In the genomic region with DNA sequence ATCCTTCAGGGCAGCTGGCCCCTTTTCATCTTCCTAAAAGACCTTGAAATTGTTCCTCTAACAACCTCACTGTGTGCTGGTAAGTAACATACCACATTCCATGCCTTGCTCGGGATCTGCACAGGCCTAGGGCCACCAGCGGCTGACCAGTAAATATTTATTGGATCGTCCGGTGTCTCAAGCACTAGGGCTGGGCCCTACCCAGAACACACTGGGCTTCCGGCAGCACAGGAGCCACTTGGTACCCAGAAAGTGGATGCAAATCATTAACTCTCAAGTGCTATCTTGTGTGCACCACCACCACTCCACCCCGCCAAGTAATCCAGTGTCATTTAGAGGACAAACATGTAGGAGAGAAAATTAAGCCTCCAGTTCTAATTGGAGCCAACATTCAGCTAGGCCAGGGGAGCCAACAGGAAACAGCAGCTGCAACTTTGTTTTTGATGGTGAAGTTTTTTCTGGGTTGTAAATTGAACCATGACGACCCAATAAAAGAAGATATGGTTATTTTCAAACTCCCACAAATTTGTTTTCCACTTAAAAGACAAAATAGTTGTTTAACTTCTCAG, we compare ENCODE assay signal across 11 mouse cellular contexts. TPM values are rescaled to one million over a fixed set of nuclear protein-coding genes. Genes with fewer than 3 reads are reported as not detected.
DNase-seq lines count a peak whose midpoint lies in the region; ATAC-seq lines count a peak whose summit lies in the region.
"Had no signal": no experiment of that assay in that cellular context is flagged by ENCODE, and none has a peak within 500 bp of the region (broad histone marks: within the 10 kb centered on the region; RNA-seq: fewer than 3 reads in every experiment).

No protein-coding gene starts in this region.

- no peak overlapping the region for H3K4me2 ChIP-seq in embryonic facial prominence, embryonic 14.5 days (ENCODE audit: low read depth, low read length)
- H3K4me2 ChIP-seq in limb, embryonic 12.5 days = no peak overlapping the region
- H3K4me2 ChIP-seq in midbrain, embryonic 15.5 days = no peak overlapping the region
- no peak overlapping the region for H3K4me2 ChIP-seq in forebrain, embryonic 16.5 days (ENCODE audit: low read length)
- H3K4me2 ChIP-seq: neural tube, embryonic 13.5 days had no signal

- 51% methylated on average over 7 of the region's 7 CpGs for WGBS in embryonic facial prominence, embryonic 14.5 days
- 10% methylated on average over 7 of the region's 7 CpGs for WGBS in limb, embryonic 12.5 days
- WGBS in midbrain, embryonic 15.5 days = 79% methylated on average over 7 of the region's 7 CpGs
- 82% methylated on average over 7 of the region's 7 CpGs for WGBS in forebrain, embryonic 16.5 days

- H3K4me1 ChIP-seq in embryonic facial prominence, embryonic 14.5 days (ENCODE audit: control insufficient read depth, insufficient read depth, low read length) = peaks cover 5% of the 10 kb centered on the region; the same call in 1 of the 2 replicates
- H3K4me1 ChIP-seq in limb, embryonic 12.5 days (replicated peaks) = peaks cover 42% of the 10 kb centered on the region
- H3K4me1 ChIP-seq in midbrain, embryonic 15.5 days = no peaks in the 10 kb centered on the region
- H3K4me1 ChIP-seq in forebrain, embryonic 16.5 days (replicated peaks; ENCODE audit: control insufficient read depth, insufficient read depth, low read length) = no peaks in the 10 kb centered on the region

- H3K27me3 ChIP-seq in embryonic facial prominence, embryonic 14.5 days (replicated peaks; ENCODE audit: control insufficient read depth, insufficient read depth, low read length) = no peaks in the 10 kb centered on the region
- H3K27me3 ChIP-seq in limb, embryonic 12.5 days = no peaks in the 10 kb centered on the region
- H3K27me3 ChIP-seq in midbrain, embryonic 15.5 days (replicated peaks) = no peaks in the 10 kb centered on the region
- no peaks in the 10 kb centered on the region for H3K27me3 ChIP-seq in forebrain, embryonic 16.5 days (replicated peaks; ENCODE audit: control insufficient read depth, insufficient read depth, low read length)
- H3K27me3 ChIP-seq: neural tube, embryonic 13.5 days had no signal

- ATAC-seq in embryonic facial prominence, embryonic 14.5 days (ENCODE audit: low read depth) = no peak
- 0 out of 2 replicates have a peak, but pooled peaks have one; percentile 57 for ATAC-seq in limb, embryonic 12.5 days (ENCODE audit: insufficient number of reproducible peaks, insufficient read depth, low FRiP score, low TSS enrichment, low read depth)
- no peak for ATAC-seq in midbrain, embryonic 15.5 days (replicated peaks)
- ATAC-seq in forebrain, embryonic 16.5 days = no peak

- H3K27ac ChIP-seq in embryonic facial prominence, embryonic 14.5 days (replicated peaks; ENCODE audit: low read depth, low read length) = no peak overlapping the region; the same call in 1 of the 2 replicates
- H3K27ac ChIP-seq in limb, embryonic 12.5 days = peak overlapping the region; percentile 53; the same call in 1 of the 2 replicates
- no peak overlapping the region for H3K27ac ChIP-seq in midbrain, embryonic 15.5 days
- H3K27ac ChIP-seq in forebrain, embryonic 16.5 days (ENCODE audit: low read length) = no peak overlapping the region
- H3K27ac ChIP-seq: neural tube, embryonic 13.5 days had no signal

- no peaks in the 10 kb centered on the region for H3K9me3 ChIP-seq in embryonic facial prominence, embryonic 14.5 days (ENCODE audit: control insufficient read depth, low read length)
- H3K9me3 ChIP-seq in limb, embryonic 12.5 days = no peaks in the 10 kb centered on the region
- H3K9me3 ChIP-seq in midbrain, embryonic 15.5 days = no peaks in the 10 kb centered on the region
- H3K9me3 ChIP-seq in forebrain, embryonic 16.5 days (ENCODE audit: control insufficient read depth, low read length) = no peaks in the 10 kb centered on the region
- H3K9me3 ChIP-seq: neural tube, embryonic 13.5 days had no signal

- H3K9ac ChIP-seq in embryonic facial prominence, embryonic 14.5 days (ENCODE audit: low read depth, low read length) = no peak overlapping the region
- H3K9ac ChIP-seq in limb, embryonic 12.5 days (replicated peaks) = no peak overlapping the region
- no peak overlapping the region for H3K9ac ChIP-seq in midbrain, embryonic 15.5 days
- no peak overlapping the region for H3K9ac ChIP-seq in forebrain, embryonic 16.5 days (replicated peaks; ENCODE audit: low read depth, low read length)
- H3K9ac ChIP-seq: neural tube, embryonic 13.5 days had no signal

- H3K4me3 ChIP-seq in embryonic facial prominence, embryonic 14.5 days (ENCODE audit: low read depth, low read length) = no peak overlapping the region
- no peak overlapping the region for H3K4me3 ChIP-seq in limb, embryonic 12.5 days (replicated peaks)
- no peak overlapping the region for H3K4me3 ChIP-seq in midbrain, embryonic 15.5 days
- no peak overlapping the region for H3K4me3 ChIP-seq in forebrain, embryonic 16.5 days (replicated peaks; ENCODE audit: low read length)
- H3K4me3 ChIP-seq: neural tube, embryonic 13.5 days had no signal

- peak; percentile 18 for DNase-seq in embryo, embryonic 10.5 days (ENCODE audit: low spot score)
- peak; percentile 41 for DNase-seq in embryonic facial prominence, embryonic 14.5 days (ENCODE audit: low spot score)
- DNase-seq in kidney, adult 18-20 months = peak; percentile 61
- DNase-seq in c-Kit-positive CD71-positive TER-119-positive erythroid progenitor cells, embryonic 14.5 days (ENCODE audit: low spot score) = no peak
- DNase-seq: gastrocnemius, postnatal 10 days; liver; spleen, adult 18-20 months had no signal

- H3K36me3 ChIP-seq in embryonic facial prominence, embryonic 14.5 days (ENCODE audit: control insufficient read depth, insufficient read depth, low read length) = no peaks in the 10 kb centered on the region
- no peaks in the 10 kb centered on the region for H3K36me3 ChIP-seq in limb, embryonic 12.5 days
- H3K36me3 ChIP-seq in midbrain, embryonic 15.5 days (replicated peaks) = no peaks in the 10 kb centered on the region
- H3K36me3 ChIP-seq in forebrain, embryonic 16.5 days (ENCODE audit: control insufficient read depth, insufficient read depth) = no peaks in the 10 kb centered on the region
- H3K36me3 ChIP-seq: neural tube, embryonic 13.5 days had no signal

RNA-seq across cellular contexts. Expression of gene Tln2, which starts 46.4 kb away (rescaled TPM):
- 42.0 and 46.3 TPM in 2 replicates for polyA plus RNA-seq in embryonic facial prominence, embryonic 14.5 days (2014; fragmentation: Nextera tagmentation; extraction: Ambion mirVana)
- 36.3 and 37.3 TPM in 2 replicates for polyA plus RNA-seq in limb, embryonic 12.5 days (2016; fragmentation: Nextera tagmentation; extraction: Ambion mirVana)
- 31.2 and 31.5 TPM in 2 replicates for polyA plus RNA-seq in midbrain, embryonic 15.5 days (2015; fragmentation: Nextera tagmentation; extraction: Ambion mirVana)
- polyA plus RNA-seq in forebrain, embryonic 16.5 days (2015; fragmentation: Nextera tagmentation; extraction: Ambion mirVana) = 15.7 and 19.6 TPM in 2 replicates
